Mouse (Mus musculus): ENCODE results near the gene Crat.

DNA sequence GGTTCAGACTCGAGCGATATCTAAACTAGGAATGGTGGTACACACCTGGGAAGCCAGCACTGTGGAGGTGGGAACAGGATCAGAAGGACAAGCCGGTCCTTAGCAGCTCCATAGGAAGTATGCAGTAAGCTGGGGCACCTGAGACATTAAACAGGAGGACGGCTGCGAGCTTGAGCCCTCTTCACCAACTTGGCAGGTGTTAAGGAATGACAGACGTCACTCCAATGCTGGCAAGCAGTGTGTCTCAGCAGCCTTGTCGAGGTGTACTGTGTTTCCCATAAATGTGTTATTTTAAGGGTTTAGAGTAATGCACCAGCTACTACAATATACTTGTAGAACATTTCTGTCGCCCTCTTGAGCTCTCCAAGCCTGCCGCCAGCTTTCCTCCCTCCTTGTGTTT lies 28.7 kb downstream of the Crat start:
- no peak for TF ChIP-seq CTCF (IDR thresholded peaks at IDR 0.05; ENCODE audit: extremely low read depth, insufficient read depth, low read length)
- peak; percentile 7; the same call in 1 of the 2 replicates for TF ChIP-seq POLR2A (IDR thresholded peaks at IDR 0.05; ENCODE audit: extremely low read depth, insufficient read depth, low read length)
